ENCODE assay signal across 8 mouse cellular contexts in genomic region chr1:42851398-42851767, GRCm38 (mm10). TPM values are rescaled to one million over a fixed set of nuclear protein-coding genes. Genes with fewer than 3 reads are reported as not detected.
A peak's percentile ranks its signal among the peaks of the same experiment; 100 is the strongest.
DNase-seq lines count a peak whose midpoint lies in the region; ATAC-seq and TF ChIP-seq lines count a peak whose summit lies in the region.

No protein-coding gene starts in this region.

- H3K4me2 ChIP-seq in liver, embryonic 11.5 days: peak overlapping the region; percentile 83

- H3K36me3 ChIP-seq in heart, embryonic 10.5 days: no peaks in the 10 kb centered on the region
- no peaks in the 10 kb centered on the region for H3K36me3 ChIP-seq in E14TG2a.4 (ENCODE audit: insufficient read depth, low read length)
- H3K36me3 ChIP-seq in forebrain, embryonic 10.5 days (replicated peaks): 0 out of 2 replicates have a peak, but pooled peaks cover 4% of the 10 kb centered on the region
- no peaks in the 10 kb centered on the region for H3K36me3 ChIP-seq in liver, embryonic 11.5 days (ENCODE audit: control insufficient read depth, insufficient read depth, low read length)
- H3K36me3 ChIP-seq in small intestine, adult 2 months (ENCODE audit: control insufficient read depth, insufficient read depth, low read length): no peaks in the 10 kb centered on the region

- no peak for DNase-seq in heart, embryonic 10.5 days (ENCODE audit: low spot score)
- no peak for DNase-seq in heart, adult 18-20 months
- DNase-seq in forebrain, embryonic 10.5 days (ENCODE audit: extremely low spot score, low spot score): no peak
- DNase-seq in liver, embryonic 11.5 days (ENCODE audit: low spot score): no peak
- DNase-seq in spleen, adult 12 weeks (ENCODE audit: low spot score): no peak
- no peak for DNase-seq in adipocyte (ENCODE audit: low spot score)

- H3K9ac ChIP-seq in liver, embryonic 11.5 days (ENCODE audit: low read depth, low read length): peak overlapping the region; percentile 69

- peak overlapping the region; percentile 96 for H3K4me3 ChIP-seq in heart, embryonic 10.5 days
- peak overlapping the region; percentile 97 for H3K4me3 ChIP-seq in E14TG2a.4 (replicated peaks; ENCODE audit: low read length)
- H3K4me3 ChIP-seq in forebrain, embryonic 10.5 days: peak overlapping the region; percentile 93
- H3K4me3 ChIP-seq in liver, embryonic 11.5 days (ENCODE audit: low read depth, low read length): peak overlapping the region; percentile 75
- peak overlapping the region; percentile 72 for H3K4me3 ChIP-seq in small intestine, adult 2 months (ENCODE audit: low read depth, low read length)

- H3K27ac ChIP-seq in heart, embryonic 10.5 days: peak overlapping the region; percentile 90
- H3K27ac ChIP-seq in forebrain, embryonic 10.5 days: peak overlapping the region; percentile 91
- no peak overlapping the region for H3K27ac ChIP-seq in liver, embryonic 11.5 days (ENCODE audit: low read depth, low read length)
- H3K27ac ChIP-seq in small intestine, adult 2 months (ENCODE audit: insufficient read depth, low read depth, low read length): peak overlapping the region; percentile 36

- H3K4me1 ChIP-seq in heart, embryonic 10.5 days: peaks cover 7% of the 10 kb centered on the region
- peaks cover 19% of the 10 kb centered on the region for H3K4me1 ChIP-seq in E14TG2a.4 (replicated peaks; ENCODE audit: low read depth, low read length)
- peaks cover 17% of the 10 kb centered on the region for H3K4me1 ChIP-seq in forebrain, embryonic 10.5 days
- peaks cover 3% of the 10 kb centered on the region; the same call in 1 of the 2 replicates for H3K4me1 ChIP-seq in liver, embryonic 11.5 days (replicated peaks; ENCODE audit: control insufficient read depth, insufficient read depth, low read length)
- no peaks in the 10 kb centered on the region; the same call in 1 of the 2 replicates for H3K4me1 ChIP-seq in small intestine, adult 2 months (ENCODE audit: control insufficient read depth, insufficient read depth, insufficient read length, low read length)

- 0% methylated on average over 21 of the region's 21 CpGs for WGBS in heart, embryonic 10.5 days
- under 1% methylated on average over 21 of the region's 21 CpGs for WGBS in forebrain, embryonic 10.5 days
- WGBS in liver, embryonic 11.5 days: under 1% methylated on average over 21 of the region's 21 CpGs
- 2% methylated on average over 21 of the region's 21 CpGs for WGBS in small intestine, adult 2 months

- peak; percentile 78 for ATAC-seq in liver, embryonic 11.5 days (replicated peaks; ENCODE audit: low FRiP score)

- no peaks in the 10 kb centered on the region for H3K27me3 ChIP-seq in heart, embryonic 10.5 days (ENCODE audit: insufficient read depth, poor library complexity, severe bottlenecking)
- H3K27me3 ChIP-seq in E14TG2a.4 (ENCODE audit: insufficient read depth, low read length): no peaks in the 10 kb centered on the region
- H3K27me3 ChIP-seq in forebrain, embryonic 10.5 days (ENCODE audit: poor library complexity, severe bottlenecking): 0 out of 2 replicates have a peak, but pooled peaks cover 5% of the 10 kb centered on the region
- no peaks in the 10 kb centered on the region for H3K27me3 ChIP-seq in liver, embryonic 11.5 days (replicated peaks; ENCODE audit: control insufficient read depth, insufficient read depth, low read length)
- H3K27me3 ChIP-seq in small intestine, adult 2 months (ENCODE audit: control insufficient read depth, insufficient read depth, low read length): no peaks in the 10 kb centered on the region

- no peaks in the 10 kb centered on the region for H3K9me3 ChIP-seq in heart, embryonic 10.5 days
- H3K9me3 ChIP-seq in E14TG2a.4 (ENCODE audit: low read length): no peaks in the 10 kb centered on the region
- H3K9me3 ChIP-seq in forebrain, embryonic 10.5 days: no peaks in the 10 kb centered on the region
- no peaks in the 10 kb centered on the region for H3K9me3 ChIP-seq in liver, embryonic 11.5 days (ENCODE audit: control insufficient read depth, low read length)

- TF ChIP-seq POLR2A in small intestine, adult 2 months (IDR thresholded peaks at IDR 0.05; ENCODE audit: low read depth, low read length): 0 out of 2 replicates have a peak, but pooled peaks have one; percentile 2

- no peak for TF ChIP-seq CTCF in E14TG2a.4 (conservative IDR thresholded peaks at IDR 0.05; ENCODE audit: low read length)
- no peak for TF ChIP-seq CTCF in small intestine, adult 2 months (IDR thresholded peaks at IDR 0.05; ENCODE audit: extremely low read depth, insufficient read length, insufficient replicate concordance, low read depth, low read length)

RNA-seq across cellular contexts. Expression of gene Mrps9, which starts 0.3 kb away (rescaled TPM):
- 63.9 and 65.5 TPM in 2 replicates for polyA plus RNA-seq in heart, embryonic 10.5 days (2016; fragmentation: Nextera tagmentation; extraction: Ambion mirVana)
- 100 to 1,000 TPM; 112 to 114 TPM for total RNA-seq in heart, adult 18-20 months (2021)
- polyA plus RNA-seq in forebrain, embryonic 10.5 days (2016; fragmentation: Nextera tagmentation; extraction: Ambion mirVana): 60.2 and 63.6 TPM in 2 replicates
- polyA plus RNA-seq in liver, embryonic 11.5 days (2014; fragmentation: Nextera tagmentation; extraction: Ambion mirVana): 57.8 and 65.5 TPM in 2 replicates
- 8.4 and 16.2 TPM in 2 replicates for polyA plus RNA-seq in small intestine, adult 2 months (2012; rRNA removed)
